Mouse (Mus musculus) cerebellum, adult 2 months (tissue): ENCODE data around the gene Dnttip1.

Experiments used
- CTCF ChIP-seq: fragments of 200-500 bp; IDR thresholded peaks from 2 replicates; pipeline ENCODE4 v1.5.1; 2011; ENCODE audit warnings: low read depth, mild to moderate bottlenecking, control low read depth, low read length, moderate library complexity, borderline replicate concordance; ENCODE audit not compliant: insufficient read depth
- POLR2A ChIP-seq: fragments of 200-500 bp; IDR thresholded peaks from 2 replicates; pipeline ENCODE4 v1.6.1; 2011; ENCODE audit warnings: low read length, control low read depth, borderline replicate concordance; ENCODE audit not compliant: insufficient read depth

DNA sequence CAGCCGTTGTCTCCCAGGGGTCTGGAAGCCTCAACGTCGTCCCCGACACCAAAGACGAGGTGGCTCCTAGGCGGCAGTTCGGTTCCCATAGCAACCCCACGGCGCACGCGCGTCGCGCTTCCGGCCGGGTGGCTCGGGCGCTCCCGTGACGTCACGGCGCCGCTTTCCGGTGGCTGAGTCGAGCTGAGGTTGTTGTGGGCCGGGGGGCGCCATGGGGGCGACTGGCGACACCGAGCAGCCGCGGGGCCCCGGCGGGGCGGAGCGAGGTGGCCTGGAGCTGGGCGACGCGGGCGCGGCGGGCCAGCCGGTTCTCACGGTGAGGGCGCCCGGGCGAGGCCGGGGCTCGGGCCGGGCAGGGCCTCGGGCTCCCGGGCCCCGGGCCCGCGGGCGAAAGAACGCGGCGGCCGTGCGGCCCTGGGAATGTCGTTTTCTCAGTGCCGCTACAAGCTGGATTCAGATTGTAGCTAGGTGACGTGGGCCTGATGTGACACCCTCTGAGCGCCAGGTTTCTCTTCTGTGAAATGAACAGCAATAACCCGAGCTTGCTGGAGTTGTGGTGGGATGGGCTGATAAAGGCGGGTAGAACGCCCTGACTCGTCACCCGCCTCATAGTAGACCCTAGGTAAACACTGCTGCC lies at the start of gene Dnttip1, which contains the start of gene Wfdc3:
- TF ChIP-seq POLR2A (peak; percentile 66), CTCF (no peak)
